Mouse (Mus musculus) gastrocnemius, adult 18-20 months (tissue): ENCODE measurements at regions not wholly inside any gene's neighbourhood (a gene's known extent, or its start where the extent isn't known, plus 50 kb on each side); places are given as distances from the start of the nearest gene placed in this dataset.

ENCODE experiments used
- DNase-seq: peaks from one replicate; pipeline ENCODE4 v3.0.0; 2021; ENCODE audit warnings: low spot score

- DNase-seq = no peak
Observed at GRCm38 (mm10) chr7:58557535-58557934, 98.4 kb upstream of the Atp10a start.

DNA sequence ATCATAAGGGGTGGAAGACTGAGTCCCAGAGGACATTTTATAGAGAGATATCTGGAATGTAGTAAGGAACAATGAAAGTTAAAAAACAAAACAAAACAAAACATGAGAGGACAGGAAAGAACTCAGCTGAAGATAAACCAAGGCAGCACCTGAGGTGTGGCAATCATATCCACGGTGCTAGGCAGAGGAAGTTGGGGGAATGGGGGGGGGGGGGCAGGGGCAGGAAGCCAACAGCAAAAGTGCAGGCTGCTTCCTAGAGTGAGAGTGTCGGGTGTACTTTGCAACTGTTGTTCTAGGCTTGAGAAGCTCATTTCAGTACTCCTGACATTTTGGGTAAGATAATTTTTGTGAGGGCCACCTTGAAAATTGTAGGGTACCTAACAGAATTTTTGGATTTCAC, 87.2 kb upstream of the Atp10a start:
- DNase-seq = no peak

- peak; percentile 55 for DNase-seq
Observed at GRCm38 (mm10) chr7:58584241-58584820, 71.6 kb upstream of the Atp10a start.

DNA sequence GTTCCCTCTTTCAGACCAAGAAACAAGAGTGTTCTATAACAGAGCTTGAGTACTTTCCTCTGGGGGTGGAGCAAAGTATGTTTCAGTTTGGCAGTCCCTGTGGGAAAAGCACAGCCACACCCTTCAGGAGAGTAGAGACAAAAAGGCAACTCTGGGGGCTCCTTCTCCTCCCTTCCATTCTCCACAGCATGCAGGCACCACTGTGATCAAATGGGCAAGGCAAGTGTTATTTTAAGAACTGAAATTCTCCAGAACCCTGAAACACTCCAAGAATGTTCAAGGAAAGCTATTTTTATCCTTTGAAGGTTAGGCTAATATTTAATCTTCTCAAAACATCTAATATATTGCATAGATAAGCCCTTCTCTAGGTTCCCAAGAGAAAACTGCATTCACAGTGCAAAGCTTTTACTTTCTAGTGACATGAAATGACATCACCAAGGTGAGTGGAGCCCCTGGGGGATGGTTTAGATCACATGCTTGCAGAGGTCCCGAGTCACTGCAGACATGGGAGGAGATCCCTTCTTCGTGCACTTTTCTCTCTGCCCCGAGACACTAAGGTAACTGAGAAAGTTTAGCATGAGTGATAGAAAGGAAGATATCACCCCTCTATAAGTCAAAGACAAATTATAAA, 70.2 kb upstream of the Atp10a start:
- DNase-seq = no peak

DNA sequence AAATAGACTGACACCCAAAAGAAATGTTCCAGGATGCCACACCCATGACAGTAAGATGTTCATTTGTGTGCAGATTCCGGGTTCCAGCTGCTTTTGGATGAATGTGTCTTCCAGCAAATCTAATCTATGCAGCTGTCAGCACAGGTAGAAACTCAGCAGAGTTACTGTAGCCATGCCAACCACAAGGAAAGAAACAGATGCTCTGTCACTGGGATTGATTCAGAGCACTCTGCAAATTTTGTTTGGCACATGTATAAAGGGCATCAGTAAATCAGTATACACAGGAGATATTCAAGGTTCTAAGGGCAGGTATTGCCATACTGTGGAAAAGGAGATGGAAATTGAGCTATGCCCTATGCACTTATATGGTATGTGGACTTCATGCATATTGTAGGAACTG, 60.0 kb upstream of the Atp10a start:
- no peak for DNase-seq
